Mouse (Mus musculus) forebrain, embryonic 15.5 days (tissue): ENCODE measurements around the gene Acacb. TPM values are rescaled to one million over a fixed set of nuclear protein-coding genes. Genes with fewer than 3 reads are reported as not detected.

Experiments used
- ATAC-seq: fragments of 200-750 bp; cut with Nextera tagmentation; replicated peaks from 2 replicates; pipeline ENCODE4 v1.8.0; 2017; ENCODE audit warnings: mild to moderate bottlenecking, moderate TSS enrichment, moderate library complexity
- H3K27ac ChIP-seq: fragments of 300-500 bp; sonication (generic); replicated peaks from 2 replicates; pipeline ENCODE4 v1.5.1; 2015; ENCODE audit warnings: mild to moderate bottlenecking, inconsistent platforms
- H3K27me3 ChIP-seq: fragments of 300-500 bp; sonication (generic); 2 replicates; pipeline ENCODE4 v1.6.1; 2015; ENCODE audit warnings: inconsistent platforms
- H3K36me3 ChIP-seq: fragments of 300-500 bp; sonication (generic); 2 replicates; pipeline ENCODE4 v1.6.1; 2015; ENCODE audit warnings: mild to moderate bottlenecking, inconsistent platforms
- H3K4me1 ChIP-seq: fragments of 300-500 bp; sonication (generic); 2 replicates; pipeline ENCODE4 v1.6.1; 2015; ENCODE audit warnings: inconsistent platforms
- H3K4me2 ChIP-seq: fragments of 300-500 bp; sonication (generic); replicated peaks from 2 replicates; pipeline ENCODE4 v1.6.1; 2015; ENCODE audit warnings: mild to moderate bottlenecking, inconsistent platforms
- H3K4me3 ChIP-seq: fragments of 300-500 bp; sonication (generic); 2 replicates; pipeline ENCODE4 v1.5.1; 2015; ENCODE audit warnings: mild to moderate bottlenecking, inconsistent platforms
- H3K9ac ChIP-seq: fragments of 300-500 bp; sonication (generic); replicated peaks from 2 replicates; pipeline ENCODE4 v1.6.1; 2015; ENCODE audit warnings: mild to moderate bottlenecking, inconsistent platforms
- H3K9me3 ChIP-seq: fragments of 300-500 bp; sonication (generic); 2 replicates; pipeline ENCODE4 v1.6.1; 2016; ENCODE audit warnings: inconsistent platforms
- WGBS: fragments of 180-500 bp; shearing (Covaris S2); methylation state at CpG from one replicate; pipeline ENCODE4 v1.1.7; 2015; ENCODE audit warnings: mixed read lengths; 5-methylcytosine and 5-hydroxymethylcytosine counted together
- polyA plus RNA-seq: library from polyadenylated mRNA; unstranded; fragments of >200 nt; fragmentation: Nextera tagmentation; extraction: Ambion mirVana; gene quantifications from 2 replicates; pipeline ENCODE4 v1.2.1, GENCODE M21; 2015

Gene Acacb
- polyA plus RNA-seq, 1 experiment from 2014 or later = 3.0 TPM

GRCm38 (mm10) chr5:114259495-114259894 is 113.2 kb downstream of the Acacb start:
- ATAC-seq = no peak
- WGBS = 86% methylated on average over 10 of the region's 10 CpGs
- H3K4me3 ChIP-seq = no peak overlapping the region
- H3K4me1 ChIP-seq = no peaks in the 10 kb centered on the region
- H3K27ac ChIP-seq = no peak overlapping the region
- no peak overlapping the region for H3K9ac ChIP-seq
- H3K36me3 ChIP-seq = no peaks in the 10 kb centered on the region
- H3K9me3 ChIP-seq = no peaks in the 10 kb centered on the region
- H3K4me2 ChIP-seq = no peak overlapping the region
- no peaks in the 10 kb centered on the region for H3K27me3 ChIP-seq

DNA sequence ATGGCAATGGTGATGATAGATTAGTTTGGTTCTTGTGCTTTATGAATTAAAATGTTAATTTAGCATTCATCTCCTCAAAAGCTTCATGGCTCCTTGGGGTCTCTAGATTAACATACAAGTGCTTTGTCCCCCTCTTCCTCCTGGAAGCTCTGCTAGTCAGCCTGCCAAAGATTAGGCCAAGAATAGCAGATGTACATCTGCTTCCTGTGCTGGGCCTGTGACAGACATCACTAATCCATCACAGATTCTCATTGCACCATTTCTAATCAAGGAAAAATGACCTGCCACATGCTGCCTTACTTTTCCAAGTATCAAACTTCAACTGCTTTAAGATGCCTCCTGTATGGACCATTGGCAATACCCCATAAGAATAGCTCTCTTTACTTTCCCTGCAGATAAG is 115.2 kb downstream of the Acacb start:
- Histone ChIP-seq H3K9ac (no peak overlapping the region), H3K4me3 (no peak overlapping the region), H3K36me3 (no peaks in the 10 kb centered on the region), H3K9me3 (no peaks in the 10 kb centered on the region), H3K4me1 (no peaks in the 10 kb centered on the region), H3K4me2 (no peak overlapping the region), H3K27me3 (no peaks in the 10 kb centered on the region), H3K27ac (no peak overlapping the region)
- ATAC-seq = no peak

GRCm38 (mm10) chr5:114264030-114264459 is 117.7 kb downstream of the Acacb start:
- Histone ChIP-seq H3K4me3 (no peak overlapping the region), H3K9me3 (no peaks in the 10 kb centered on the region), H3K4me2 (no peak overlapping the region), H3K27me3 (0 out of 2 replicates have a peak, but pooled peaks cover 4% of the 10 kb centered on the region), H3K9ac (no peak overlapping the region), H3K27ac (no peak overlapping the region), H3K36me3 (no peaks in the 10 kb centered on the region), H3K4me1 (peaks cover 8% of the 10 kb centered on the region)
- 52% methylated on average over 8 of the region's 8 CpGs for WGBS
- ATAC-seq = peak; percentile 60

DNA sequence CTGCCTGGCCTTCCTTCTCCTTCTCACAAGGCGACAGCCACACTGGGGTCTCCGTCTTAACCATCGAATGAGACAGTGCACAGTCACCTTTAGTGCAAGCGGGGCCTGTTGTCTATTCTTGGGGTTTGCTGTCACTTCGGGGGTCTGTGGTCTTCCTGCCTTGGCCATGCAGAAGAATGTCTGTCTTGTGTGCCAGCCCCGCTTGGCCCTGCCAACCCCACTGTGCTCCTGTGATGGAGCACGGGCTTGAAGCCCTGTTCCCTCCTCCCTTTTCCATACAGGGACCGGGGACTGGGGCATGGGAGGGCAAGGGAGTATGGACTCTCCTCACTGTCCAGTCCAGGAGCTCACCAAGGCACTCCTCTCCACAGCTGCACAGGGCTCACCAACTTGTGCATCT is 118.5 kb downstream of the Acacb start:
- WGBS = 84% methylated on average over 8 of the region's 8 CpGs
- H3K9me3 ChIP-seq = no peaks in the 10 kb centered on the region
- no peak for ATAC-seq

DNA sequence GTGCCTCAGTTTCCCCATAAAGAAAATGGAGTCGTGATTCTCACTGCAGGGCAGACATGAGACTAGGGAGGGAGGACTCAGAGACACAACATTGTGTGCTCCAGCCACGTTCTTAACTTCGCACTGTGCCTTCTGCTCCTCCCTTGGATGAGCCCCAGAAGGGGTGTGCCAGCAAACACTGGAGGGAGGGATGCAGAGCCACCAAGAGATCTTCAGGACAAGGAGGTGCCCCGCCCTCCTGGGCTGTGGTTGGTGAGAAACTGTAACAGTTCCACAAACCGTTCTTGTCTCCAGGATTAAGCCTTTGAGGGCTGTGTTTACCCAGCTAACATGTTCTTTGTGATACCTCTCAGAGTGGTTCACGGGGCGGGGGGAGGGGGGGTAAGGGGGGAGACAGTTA is 122.3 kb downstream of the Acacb start:
- Histone ChIP-seq H3K4me1 (peaks cover 16% of the 10 kb centered on the region), H3K36me3 (no peaks in the 10 kb centered on the region), H3K4me3 (no peak overlapping the region), H3K4me2 (no peak overlapping the region), H3K27ac (no peak overlapping the region), H3K9ac (no peak overlapping the region), H3K27me3 (peaks cover 39% of the 10 kb centered on the region), H3K9me3 (no peaks in the 10 kb centered on the region)
- ATAC-seq = no peak; the same call in 1 of the 2 replicates
- 33% methylated on average over 7 of the region's 7 CpGs for WGBS

More for the DNA sequence above, 118.5 kb downstream of the Acacb start:
- no peak overlapping the region for H3K4me3 ChIP-seq
- H3K9ac ChIP-seq = no peak overlapping the region
- peaks cover 11% of the 10 kb centered on the region for H3K4me1 ChIP-seq
- no peaks in the 10 kb centered on the region for H3K36me3 ChIP-seq
- no peak overlapping the region for H3K27ac ChIP-seq
- no peak overlapping the region for H3K4me2 ChIP-seq
- H3K27me3 ChIP-seq = 0 out of 2 replicates have a peak, but pooled peaks cover 4% of the 10 kb centered on the region

DNA sequence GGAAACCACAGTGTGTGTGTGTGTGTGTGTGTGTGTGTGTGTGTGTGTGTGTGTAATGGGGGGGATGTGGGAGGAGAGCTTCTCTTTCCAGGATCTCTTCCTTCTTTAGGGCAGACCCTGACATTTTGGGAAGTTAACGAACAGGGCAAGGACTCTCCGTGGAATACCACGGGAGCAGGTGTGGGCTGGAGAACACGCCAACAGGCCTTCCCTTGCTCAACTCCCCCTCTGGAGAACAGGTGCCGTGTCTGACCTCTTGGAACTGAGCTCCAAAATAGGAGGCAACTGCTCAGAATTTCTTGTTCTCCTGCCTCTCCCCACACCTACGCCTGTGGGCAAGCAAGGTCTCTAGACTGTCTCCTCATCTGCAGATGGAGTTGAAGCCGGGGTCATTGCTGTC is 123.2 kb downstream of the Acacb start:
- Histone ChIP-seq H3K36me3 (no peaks in the 10 kb centered on the region), H3K4me2 (no peak overlapping the region), H3K4me3 (no peak overlapping the region), H3K9ac (no peak overlapping the region), H3K27me3 (peaks cover 48% of the 10 kb centered on the region), H3K9me3 (no peaks in the 10 kb centered on the region), H3K27ac (no peak overlapping the region), H3K4me1 (peaks cover 24% of the 10 kb centered on the region)
- 64% methylated on average over 7 of the region's 7 CpGs for WGBS
- ATAC-seq = no peak

DNA sequence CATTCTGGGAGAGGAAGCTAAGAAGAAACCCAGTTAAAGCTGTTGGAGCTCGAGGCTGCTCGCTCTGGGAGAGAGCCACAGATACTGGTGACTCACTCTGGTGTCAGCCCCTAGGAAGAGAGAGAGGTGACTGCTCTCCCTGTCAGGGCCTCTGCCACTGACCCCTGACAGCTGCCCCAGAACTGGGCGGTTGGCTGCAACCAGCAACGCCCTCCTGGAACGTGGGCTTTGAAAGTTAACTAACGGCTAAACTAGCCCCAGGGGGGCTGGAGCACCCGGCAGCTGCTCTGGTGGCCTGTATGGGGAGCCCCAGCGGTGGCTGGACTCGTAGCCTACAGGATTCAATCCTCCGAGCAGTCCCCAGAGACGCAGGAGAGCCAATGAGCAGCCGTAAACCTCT is 123.6 kb downstream of the Acacb start:
- H3K36me3 ChIP-seq = no peaks in the 10 kb centered on the region
- 20% methylated on average over 12 of the region's 12 CpGs for WGBS
- H3K4me2 ChIP-seq = no peak overlapping the region
- H3K4me3 ChIP-seq = no peak overlapping the region
- H3K27me3 ChIP-seq = peaks cover 52% of the 10 kb centered on the region
- no peaks in the 10 kb centered on the region for H3K9me3 ChIP-seq
- no peak overlapping the region for H3K9ac ChIP-seq
- ATAC-seq = no peak
- H3K27ac ChIP-seq = no peak overlapping the region
- peaks cover 27% of the 10 kb centered on the region for H3K4me1 ChIP-seq

DNA sequence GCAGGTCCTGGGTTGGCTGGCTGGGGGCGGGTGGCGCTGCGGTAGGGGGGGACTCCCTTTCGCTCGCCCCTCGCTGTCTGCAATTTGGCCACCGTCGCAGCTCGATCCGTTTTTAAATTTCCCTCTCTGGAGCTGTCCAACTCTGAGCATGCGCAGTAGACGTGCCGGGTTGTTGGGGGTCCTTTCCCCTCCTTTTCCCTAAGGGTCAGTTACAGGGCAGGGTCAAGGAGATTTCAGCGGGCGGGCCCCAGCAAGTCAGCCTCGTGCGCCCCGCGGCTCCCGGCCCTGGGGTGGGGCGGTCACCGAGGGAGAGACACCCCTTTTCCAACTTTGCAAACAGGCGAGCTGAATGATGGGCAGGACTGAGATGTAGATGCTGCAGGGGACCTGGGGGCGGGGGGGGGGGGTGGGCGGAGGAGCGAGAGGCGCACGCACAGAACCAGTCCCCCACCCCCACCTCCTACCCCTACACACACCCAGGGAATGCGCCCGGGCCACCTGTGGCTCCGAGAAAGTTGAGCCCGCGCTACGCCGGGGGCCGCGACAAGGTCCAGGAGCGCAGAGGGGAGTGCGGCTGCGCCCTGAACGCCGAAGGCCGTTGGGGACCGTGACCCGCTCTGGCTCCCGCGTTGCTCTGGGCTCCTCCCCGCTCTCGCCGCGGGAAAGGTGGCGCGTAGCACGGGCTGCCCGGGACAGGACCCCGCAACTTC is 127.5 kb downstream of the Acacb start, which contains the start of gene Foxn4:
Foxn4 (minus strand) TSS at position 115 of the 710 bp plus-strand sequence.
- Histone ChIP-seq H3K9me3 (no peaks in the 10 kb centered on the region), H3K4me2 (peak within 1 kb of the TSS; percentile 61), H3K9ac (no peak within 1 kb of the TSS), H3K27ac (no peak within 1 kb of the TSS), H3K27me3 (peaks cover 84% of the 10 kb centered on the region), H3K4me3 (peak within 1 kb of the TSS; percentile 37), H3K4me1 (peaks cover 26% of the 10 kb centered on the region), H3K36me3 (no peaks in the 10 kb centered on the region)
- WGBS = under 1% methylated on average over 49 of the region's 56 CpGs
- ATAC-seq = 0 out of 2 replicates have a peak, but pooled peaks have one; percentile 11

GRCm38 (mm10) chr5:114275339-114275738 is 129.0 kb downstream of the Acacb start:
- no peak overlapping the region for H3K27ac ChIP-seq
- no peak overlapping the region for H3K4me2 ChIP-seq
- 5% methylated on average over 8 of the region's 8 CpGs for WGBS
- peaks cover 83% of the 10 kb centered on the region for H3K27me3 ChIP-seq
- no peak for ATAC-seq
- no peaks in the 10 kb centered on the region for H3K9me3 ChIP-seq
- no peak overlapping the region for H3K9ac ChIP-seq
- no peaks in the 10 kb centered on the region for H3K36me3 ChIP-seq
- H3K4me3 ChIP-seq = no peak overlapping the region
- H3K4me1 ChIP-seq = peaks cover 29% of the 10 kb centered on the region

- no peak for ATAC-seq
- Histone ChIP-seq H3K27ac (no peak overlapping the region), H3K27me3 (peaks cover 76% of the 10 kb centered on the region), H3K9me3 (no peaks in the 10 kb centered on the region), H3K9ac (no peak overlapping the region), H3K4me2 (no peak overlapping the region), H3K4me3 (no peak overlapping the region), H3K36me3 (no peaks in the 10 kb centered on the region), H3K4me1 (peaks cover 29% of the 10 kb centered on the region)
- WGBS = 15% methylated on average over 16 of the region's 16 CpGs
Measured at GRCm38 (mm10) chr5:114275991-114276390, 129.7 kb downstream of the Acacb start.

DNA sequence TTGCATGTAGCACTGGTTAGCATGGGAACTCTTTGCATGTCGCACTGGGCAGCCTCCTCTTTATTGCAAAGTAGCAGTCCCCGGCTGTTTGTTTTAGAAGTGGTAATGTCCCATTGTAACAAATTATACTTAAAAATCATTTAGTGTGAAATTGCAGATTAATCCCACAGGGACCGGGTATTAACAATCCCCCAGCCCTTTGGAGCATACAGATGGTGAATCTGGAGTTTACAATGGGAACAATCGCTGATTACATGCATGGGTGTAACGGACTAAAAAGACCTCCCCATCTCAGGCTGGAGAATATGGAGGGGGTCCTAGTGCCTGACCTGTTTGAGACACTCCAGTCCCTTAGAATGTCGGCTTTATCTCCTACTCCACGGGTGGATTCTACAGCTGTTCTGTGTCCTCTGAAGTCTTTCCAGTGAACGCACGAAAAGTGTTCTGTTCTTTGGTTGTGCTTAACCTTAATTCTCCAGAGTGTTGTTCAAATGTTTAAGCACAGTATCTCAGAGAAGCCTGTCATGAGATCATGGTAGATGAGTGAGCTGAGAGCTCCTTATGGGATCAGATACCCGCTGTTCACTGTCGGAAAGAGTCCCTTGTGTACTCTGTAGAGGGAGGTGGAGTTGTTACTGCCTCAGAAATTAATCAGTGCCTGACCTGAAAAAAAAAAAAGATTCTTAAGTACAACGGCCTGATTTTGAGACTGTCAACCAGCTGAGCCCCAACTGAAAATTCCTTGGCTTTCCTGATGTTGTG is 133.2 kb downstream of the Acacb start:
- ATAC-seq = 0 out of 2 replicates have a peak, but pooled peaks have one; percentile 2
- H3K4me2 ChIP-seq = peak overlapping the region; percentile 20; the same call in 1 of the 2 replicates
- H3K9me3 ChIP-seq = no peaks in the 10 kb centered on the region
- peaks cover 18% of the 10 kb centered on the region for H3K4me1 ChIP-seq
- peaks cover 44% of the 10 kb centered on the region for H3K27me3 ChIP-seq
- WGBS = 17% methylated on average over 12 of the region's 12 CpGs
- no peak overlapping the region for H3K27ac ChIP-seq
- no peak overlapping the region for H3K9ac ChIP-seq
- no peaks in the 10 kb centered on the region for H3K36me3 ChIP-seq
- H3K4me3 ChIP-seq = no peak overlapping the region

- no peak overlapping the region for H3K27ac ChIP-seq
- H3K4me1 ChIP-seq = peaks cover 18% of the 10 kb centered on the region; the same call in 1 of the 2 replicates
- no peak overlapping the region for H3K4me2 ChIP-seq
- ATAC-seq = no peak
- 44% methylated on average over 6 of the region's 6 CpGs for WGBS
- H3K27me3 ChIP-seq = peaks cover 17% of the 10 kb centered on the region
- no peak overlapping the region for H3K4me3 ChIP-seq
- no peak overlapping the region for H3K9ac ChIP-seq
- H3K36me3 ChIP-seq = no peaks in the 10 kb centered on the region
- no peaks in the 10 kb centered on the region for H3K9me3 ChIP-seq
Measured at GRCm38 (mm10) chr5:114282346-114282745, 136.0 kb downstream of the Acacb start.
